Mouse (Mus musculus) gastrocnemius, postnatal 10 days (tissue): ENCODE measurements around the gene Ankrd13c. TPM values are rescaled to one million over a fixed set of nuclear protein-coding genes. Genes with fewer than 3 reads are reported as not detected.
A peak's percentile ranks its signal among the peaks of the same experiment; 100 is the strongest.
"Not testable (repeated sequence)": the region's sequence is repeated elsewhere in the genome, so short reads cannot be mapped to it uniquely, and the experiment has no call there.

Source experiments
- DNase-seq: peaks from one replicate; pipeline ENCODE4 v3.0.0; 2021; ENCODE audit warnings: mixed read lengths
- long read RNA-seq, 2 experiments: library from polyadenylated mRNA; stranded (forward); transcript quantifications; one replicate each; pipeline ENCODE4 v2.0.0; 2021
- total RNA-seq, 2 experiments: library from RNA; stranded (reverse); gene quantifications; 2 replicates each; pipeline ENCODE4 v1.2.3; 2021

The Ankrd13c gene
- 10 to 100 TPM; 30.0 to 36.3 TPM for total RNA-seq
- long read RNA-seq, experiment 1, transcript Ankrd13c-201 (13 exons, 3,903 nt), result major isoform, 41 of 48 reads
- long read RNA-seq, experiment 1, partial matches to known transcripts, result 1 of 48 reads
- long read RNA-seq, experiment 1, other reads (novel, unspliced or antisense), result 4 of 48 reads
- long read RNA-seq, experiment 2, transcript Ankrd13c-201 (13 exons, 3,903 nt), result major isoform, 46 of 56 reads
- long read RNA-seq, experiment 2, partial matches to known transcripts, result 4 of 56 reads
- long read RNA-seq, experiment 2, other reads (novel, unspliced or antisense), result 5 of 56 reads

DNA sequence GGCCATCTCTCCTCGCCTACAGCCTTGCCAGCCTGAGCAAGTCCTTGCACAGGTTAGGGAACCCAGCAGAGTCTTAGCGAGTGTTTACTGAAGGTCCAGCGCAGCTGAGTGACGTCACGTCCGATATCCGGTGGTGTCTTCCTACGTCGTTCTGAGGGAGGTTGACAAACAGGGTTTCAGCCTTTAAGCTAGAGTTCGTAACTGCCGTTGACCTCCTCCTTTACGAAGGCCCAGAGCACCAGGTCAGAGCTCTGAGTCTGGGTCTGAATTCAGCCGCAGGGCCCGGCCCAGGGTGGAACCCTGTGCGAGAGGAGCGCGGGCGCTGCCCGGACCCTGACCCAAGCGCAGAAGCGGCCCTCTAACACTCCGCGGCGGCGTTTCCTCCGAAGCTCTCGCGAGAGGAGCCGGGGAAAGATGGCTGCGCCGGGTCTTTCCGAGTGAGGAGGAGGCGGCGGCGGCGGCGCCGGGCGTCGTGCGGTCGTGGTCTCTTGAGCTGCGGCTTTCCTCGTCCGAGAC is at the start of gene Ankrd13c:
Gene Ankrd13c, plus strand, starts transcription at position 397 of the 516 bp plus-strand sequence.
- DNase-seq, result peak; percentile 91

DNA sequence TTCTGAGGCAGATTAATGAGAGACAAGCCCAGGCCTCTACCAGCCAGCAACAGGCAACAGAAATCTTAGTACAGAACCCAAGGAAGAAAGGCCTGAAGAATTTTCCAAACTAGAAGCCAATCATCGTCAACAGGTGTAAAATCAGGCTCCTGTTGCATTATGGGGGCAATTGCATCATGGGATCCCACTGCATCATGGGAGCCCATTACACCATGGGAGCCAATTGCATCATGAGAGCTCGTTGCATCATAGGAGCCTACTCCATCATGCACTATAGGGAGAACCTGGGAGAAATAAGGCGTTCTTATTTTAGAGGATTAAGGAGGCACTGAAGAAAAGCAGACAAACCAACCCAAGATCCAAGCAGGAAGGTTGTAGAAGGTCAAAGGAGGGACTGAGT is 49.4 kb upstream of the Ankrd13c start:
- no peak for DNase-seq

DNA sequence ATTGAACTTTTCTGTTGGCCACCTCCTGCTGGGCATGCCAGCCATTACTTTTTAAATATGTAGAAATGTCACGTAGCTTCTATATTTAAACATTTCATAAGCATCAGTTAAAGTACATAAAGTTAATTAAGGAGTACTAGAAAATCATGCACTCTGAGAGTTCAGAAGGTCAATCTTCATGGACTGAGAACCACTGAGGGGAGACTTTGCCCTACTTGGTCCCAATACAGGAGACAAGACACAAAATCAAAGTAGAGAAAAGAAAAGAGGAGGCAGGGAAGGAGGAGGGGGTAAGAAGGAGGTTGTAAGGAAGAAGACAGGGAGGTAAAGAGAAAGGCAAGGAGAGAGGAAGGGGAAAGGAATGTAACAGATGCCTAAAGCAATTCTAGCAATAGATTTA is 47.1 kb upstream of the Ankrd13c start:
- DNase-seq, result no peak

DNA sequence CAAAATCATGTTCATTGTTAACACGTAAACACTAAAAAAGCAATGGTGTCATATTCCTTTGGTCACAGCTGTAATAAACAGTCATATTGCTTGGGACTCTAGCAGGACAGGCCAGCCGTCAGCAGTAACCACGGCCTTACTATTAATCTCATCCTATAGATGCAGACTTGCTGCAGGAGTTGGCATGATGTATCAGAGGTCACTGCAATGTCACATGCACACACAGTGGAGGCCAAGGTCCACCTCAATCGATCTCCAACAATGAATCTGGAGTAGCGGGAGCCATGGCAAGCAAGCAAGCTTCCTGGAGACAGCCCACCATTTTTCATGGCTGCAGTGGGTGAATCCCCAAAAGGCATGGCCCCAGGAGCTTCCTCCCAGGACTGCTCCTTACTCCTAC is 45.3 kb upstream of the Ankrd13c start:
- no peak for DNase-seq

DNA sequence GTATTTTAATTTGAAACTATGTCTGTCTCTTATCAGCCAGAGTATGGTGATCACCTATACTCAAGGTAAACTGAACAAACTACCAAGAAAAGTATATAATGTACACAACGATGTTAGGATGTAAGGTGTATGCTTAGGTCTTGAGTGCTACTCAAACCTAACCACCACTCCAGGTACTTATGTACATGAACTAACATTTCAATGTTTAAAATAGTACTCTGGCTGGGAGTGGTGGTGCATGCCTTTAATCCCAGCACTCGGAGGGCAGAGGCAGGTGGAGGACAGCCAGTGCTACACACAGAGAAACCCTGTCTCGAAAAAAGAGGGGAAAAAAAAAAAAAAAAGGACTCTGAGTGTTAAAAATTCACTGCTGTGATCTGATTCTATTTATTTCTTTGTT is 38.9 kb upstream of the Ankrd13c start:
- no peak for DNase-seq

DNA sequence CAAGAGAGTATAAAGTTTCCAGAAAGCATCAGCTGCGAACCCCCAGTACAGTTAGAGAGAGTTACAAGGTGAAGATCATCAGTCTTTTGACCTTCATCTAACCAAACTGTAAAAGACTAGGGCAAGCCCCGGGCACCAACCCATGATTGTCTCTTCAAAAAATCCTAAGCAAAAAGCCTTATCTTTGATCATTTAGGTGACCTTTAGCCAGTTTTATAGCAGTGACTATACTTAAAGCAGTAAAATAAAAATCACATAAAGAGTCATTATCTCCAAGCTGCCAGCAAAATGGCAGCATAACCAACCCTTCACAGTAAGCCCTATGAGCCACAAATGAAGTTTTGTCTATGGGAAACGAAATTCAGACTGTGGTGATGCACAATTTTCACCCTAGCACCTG is 36.8 kb upstream of the Ankrd13c start:
- DNase-seq, result no peak

DNA sequence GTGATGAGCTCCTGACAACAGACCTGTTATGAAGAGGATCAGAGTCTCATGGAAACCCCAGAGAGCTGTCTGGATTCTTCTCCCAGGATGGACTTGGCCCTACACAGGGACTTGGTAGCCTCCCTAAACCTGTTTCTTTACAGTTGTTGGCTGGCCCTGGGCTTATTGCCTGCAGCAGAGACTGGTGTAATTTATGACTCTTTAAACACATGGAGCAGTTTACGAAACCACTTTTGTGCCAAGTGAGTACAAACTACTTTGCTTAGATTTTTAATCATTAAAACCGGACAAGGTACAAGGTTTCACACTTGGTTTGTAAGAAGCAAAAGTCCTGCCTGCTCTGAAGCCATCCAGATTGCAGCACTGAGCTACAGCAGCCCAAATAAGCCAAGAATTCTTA is 34.9 kb upstream of the Ankrd13c start:
- no peak for DNase-seq

DNA sequence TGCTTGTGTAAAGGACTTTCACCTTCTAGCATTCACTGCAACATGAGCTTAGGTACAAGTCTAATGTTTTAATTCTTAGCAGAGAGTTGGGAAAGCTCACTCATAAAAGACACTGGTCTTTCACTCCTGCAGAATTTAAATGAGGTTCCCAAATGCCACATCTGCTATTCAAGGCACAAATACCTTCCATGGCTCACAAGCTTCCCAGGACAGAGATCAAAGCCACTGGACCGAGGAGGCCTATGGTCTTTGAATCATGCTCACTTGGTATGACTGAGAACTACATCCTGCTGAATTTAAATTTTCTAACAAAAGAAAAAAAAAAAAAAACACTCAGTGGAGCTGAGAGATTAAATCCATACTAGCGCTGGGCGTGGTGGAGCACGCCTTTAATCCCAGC is 30.7 kb upstream of the Ankrd13c start:
- no peak for DNase-seq

DNA sequence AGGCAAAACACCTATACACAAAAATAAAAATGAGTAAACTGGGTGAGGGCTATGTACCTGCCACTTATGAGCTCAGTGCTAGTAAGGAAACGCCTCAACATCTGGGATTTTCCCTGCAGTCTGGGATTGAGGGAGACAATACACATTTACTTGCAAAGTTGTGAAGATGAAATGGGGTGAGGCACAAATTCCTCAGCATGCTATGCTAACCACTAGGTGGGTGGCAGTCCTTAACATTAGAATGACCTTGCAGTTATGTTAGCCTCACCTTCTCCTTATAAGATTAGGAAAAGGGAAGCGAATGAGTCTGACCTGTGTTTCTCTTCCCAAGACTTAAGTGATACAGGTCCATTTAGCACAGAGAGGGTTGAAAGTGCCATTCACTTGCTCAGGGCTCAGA is 25.7 kb upstream of the Ankrd13c start:
- DNase-seq, result no peak

DNA sequence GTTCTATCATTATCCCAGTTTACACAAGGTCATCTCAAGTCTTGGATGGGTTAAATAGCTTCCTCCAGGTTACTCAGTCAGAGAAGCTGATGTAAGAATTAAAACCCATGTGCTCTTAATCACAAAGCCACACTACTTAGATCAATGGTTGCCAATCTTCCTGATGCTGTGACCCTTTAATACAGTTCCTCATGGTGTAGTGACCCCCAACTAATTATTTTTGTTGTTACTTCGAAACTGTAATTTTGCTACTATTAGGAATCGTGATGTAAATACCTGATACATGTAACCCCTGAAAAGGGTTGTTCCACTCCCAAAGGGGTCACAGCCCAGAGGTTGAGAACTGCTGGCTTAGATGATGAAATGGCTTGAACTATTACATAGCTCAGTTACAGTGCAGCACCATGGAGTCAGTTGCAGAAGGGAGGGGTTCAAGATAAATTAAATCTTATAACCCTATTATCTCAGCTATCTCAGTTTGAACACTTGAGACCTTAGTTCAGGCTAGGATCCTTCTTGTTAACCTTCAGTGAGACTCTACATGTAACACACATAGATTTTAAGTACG is 23.7 kb upstream of the Ankrd13c start:
- DNase-seq, result no peak

DNA sequence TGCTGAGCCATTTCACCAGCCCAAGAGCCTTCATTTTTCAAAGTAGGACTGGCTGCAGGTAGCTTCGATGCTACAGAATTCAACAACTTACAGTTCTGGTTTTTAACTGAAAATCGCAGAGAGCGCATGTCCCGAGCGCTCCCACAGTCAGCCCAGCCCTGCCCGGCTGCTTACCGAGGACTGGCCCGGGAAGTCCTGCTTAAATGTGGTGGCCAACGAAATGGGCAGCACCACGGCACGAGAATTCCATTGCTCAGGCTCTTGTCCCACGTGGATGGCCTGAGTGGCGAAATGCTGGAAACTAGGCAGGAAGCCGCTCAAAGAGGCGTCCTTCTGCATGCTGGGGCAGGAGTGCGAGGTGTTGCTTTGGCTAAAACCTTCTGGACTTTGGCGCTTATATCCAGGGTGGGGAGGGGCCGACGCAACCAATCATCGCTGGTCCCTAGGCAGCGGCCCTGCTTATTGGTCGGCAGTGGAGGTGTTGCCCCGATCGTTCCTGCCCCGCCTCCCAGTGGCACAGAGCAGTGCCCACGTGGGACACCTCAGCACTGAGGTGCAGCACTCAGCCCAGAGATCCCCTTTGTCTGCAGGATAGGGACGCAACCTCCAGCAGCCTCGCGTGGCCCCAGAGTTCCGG is 22.2 kb upstream of the Ankrd13c start, which contains the start of gene Cth:
Gene Cth, minus strand, starts transcription at position 386 of the 637 bp plus-strand sequence.
- DNase-seq, result peak; percentile 73

DNA sequence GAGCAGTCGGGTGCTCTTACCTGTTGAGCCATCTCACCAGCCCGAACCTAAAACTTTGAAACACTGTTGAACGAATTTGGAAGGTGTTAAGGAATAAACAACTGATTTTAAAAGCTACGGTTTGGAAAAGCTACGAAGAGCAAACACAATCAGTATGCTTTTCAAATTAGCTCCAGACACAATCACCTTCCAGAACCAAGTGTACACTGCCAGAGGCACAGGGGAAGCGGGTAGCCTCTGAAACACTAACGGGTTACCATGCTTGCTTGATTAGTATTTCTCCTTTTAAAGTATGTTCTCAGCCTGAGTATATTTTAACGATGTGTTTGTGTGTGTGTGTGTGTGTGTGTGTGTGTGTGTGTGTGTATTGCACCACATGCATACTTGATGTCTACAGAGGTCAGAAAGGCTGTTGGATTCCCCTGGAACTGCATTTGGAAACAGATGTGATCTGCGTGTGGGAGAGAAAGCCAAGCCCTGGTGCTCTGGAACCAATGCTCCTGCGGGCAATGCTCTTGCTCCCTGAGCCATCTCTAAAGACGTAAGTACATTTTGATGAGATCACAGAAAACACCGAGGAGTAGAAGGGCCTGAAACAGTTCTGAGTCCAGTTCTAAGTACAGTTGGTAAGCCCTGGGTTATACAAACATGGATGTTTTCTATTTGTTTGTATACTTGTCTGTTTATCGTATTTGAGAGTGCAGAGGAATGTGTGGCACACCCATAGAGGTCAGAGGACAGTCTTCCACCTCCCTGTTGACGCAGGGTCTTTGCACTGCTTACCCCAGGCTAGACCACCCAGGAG is 21.1 kb upstream of the Ankrd13c start:
- no peak for DNase-seq

DNA sequence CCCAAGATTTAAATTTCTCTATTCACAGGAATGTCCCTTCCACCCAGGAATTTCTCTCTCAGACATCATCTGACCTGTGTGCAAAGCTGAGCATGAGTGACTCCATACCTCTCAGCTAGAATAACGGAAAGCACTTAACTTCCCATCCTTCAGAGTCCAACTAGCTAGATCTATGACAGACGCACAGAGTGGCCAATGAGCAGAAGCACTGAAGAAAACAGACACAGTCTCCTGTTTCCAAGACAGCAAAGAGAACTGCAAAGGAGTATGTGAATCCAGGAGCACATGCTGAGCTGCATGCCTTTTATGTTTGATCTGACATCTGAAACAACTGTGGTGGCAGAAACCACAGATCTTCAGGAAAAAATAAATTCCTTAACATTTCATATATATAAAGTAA is 20.3 kb upstream of the Ankrd13c start:
- DNase-seq, result no peak

DNA sequence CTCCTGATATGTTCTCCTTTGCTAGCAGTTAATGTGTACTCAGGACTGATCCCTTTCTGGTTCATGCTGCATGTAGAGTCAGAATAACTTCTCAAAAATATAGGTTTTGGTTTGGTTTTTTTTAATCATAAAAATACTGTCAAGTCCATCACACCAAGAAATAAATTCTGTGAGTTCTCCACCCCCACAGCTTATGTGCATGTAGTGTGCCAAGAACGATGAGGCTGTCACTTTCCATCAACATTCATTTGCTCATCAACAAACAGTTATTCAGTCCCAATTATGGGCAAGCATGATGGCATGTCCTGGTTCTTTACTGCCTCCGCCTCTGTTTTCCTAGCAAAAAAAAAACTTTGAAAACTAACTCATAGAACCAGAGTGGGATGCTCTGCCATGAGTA is 18.3 kb upstream of the Ankrd13c start:
- no peak for DNase-seq

DNA sequence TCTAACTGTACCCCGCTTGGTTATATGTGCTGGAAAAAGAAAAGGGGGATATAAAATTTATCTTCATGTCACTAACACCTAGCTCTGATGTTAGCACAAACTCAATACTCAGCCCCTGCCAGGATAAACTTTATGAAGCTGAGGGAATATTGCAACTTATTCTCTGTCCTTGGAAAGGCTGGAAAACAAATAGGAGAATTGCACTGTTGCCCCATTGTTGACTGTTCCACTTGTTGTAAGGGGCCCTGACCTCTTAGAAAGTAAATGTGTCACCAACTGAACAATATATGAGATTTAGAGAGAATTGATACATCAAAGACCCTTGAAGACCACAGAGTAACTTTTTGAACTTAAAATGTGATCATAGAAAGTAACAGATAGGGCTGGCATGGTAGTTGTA is 17.6 kb upstream of the Ankrd13c start:
- DNase-seq, result no peak

DNA sequence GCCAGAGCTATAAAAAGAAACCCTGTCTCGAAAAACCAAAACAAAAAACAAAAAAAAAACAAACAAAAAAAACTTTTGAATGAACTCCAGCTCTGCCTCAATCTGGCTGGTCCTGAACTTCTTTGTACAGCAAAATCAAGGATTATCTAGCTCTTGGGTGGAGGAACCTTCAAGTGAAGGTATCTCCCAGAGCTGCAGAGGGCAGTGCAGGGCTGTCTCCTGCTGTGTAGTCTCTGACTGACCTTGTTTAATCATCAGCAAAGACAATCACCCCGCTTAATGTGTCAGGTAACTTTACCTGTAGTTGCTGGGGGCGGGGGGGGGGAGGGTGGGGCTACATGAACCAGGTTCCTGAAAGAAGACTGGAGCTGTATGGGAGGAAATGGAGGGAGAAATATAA is 15.4 kb upstream of the Ankrd13c start:
- no peak for DNase-seq

DNA sequence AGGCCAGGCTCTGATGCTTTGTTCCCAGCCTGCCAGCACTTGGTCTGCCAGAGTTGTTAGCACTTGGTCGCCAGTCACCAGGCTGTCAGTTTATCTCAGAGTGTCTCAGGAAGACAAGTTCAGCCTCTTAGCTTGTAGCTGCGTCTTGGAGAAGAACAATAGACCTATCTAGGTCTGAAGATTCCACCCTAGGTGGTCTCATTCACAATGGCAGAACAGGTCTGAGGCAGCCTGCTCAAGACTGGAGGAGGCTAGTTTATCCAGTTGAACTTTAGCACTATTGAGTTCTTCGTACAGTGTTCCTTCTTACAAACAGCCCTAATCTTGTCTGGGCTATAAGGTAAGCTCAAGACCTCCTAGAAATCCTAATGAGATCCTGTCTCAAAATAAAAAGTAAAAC is 15.0 kb upstream of the Ankrd13c start:
- DNase-seq, result no peak

DNA sequence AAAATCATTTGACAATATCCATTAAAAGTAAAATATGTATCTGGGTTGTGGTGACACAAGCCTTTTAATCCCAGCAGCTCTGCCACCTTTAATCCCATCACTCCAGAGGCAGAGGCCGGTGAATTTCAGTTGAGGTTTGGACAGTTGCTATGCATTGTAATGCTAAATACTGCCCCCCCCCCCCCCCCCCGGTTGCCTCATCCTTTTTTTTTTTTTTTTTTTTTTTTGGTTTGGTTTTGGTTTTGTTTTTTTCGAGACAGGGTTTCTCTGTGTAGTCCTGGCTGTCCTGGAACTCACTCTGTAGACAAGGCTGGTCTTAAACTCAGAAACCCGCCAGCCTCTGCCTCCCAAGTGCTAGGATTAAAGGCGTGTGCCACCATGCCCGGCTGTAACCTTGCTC is 13.8 kb upstream of the Ankrd13c start:
- DNase-seq, result not testable (repeated sequence)

DNA sequence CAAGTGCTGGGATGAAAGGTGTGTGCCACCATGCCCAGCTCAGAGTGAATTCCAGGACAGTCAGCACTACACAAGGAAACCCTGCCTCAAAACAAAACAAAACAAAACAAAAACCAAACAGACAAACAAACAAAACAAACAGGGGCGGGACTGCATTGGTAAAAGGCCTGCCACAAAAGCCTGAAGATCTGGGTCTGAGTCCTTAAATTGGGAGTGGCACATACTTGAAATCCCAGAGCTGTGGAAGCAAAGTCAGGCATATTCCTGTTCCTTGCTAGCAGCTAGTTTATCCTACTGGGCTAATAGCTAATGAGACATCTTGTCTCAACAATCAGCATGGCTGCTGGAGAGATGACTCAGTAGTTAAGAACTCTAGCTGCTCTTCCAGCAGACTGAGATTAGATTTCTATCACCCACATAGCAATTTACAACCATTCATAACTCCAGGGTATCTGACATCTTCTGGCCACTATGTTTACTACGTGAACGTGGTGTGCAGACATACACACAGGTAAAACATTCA is 12.7 kb upstream of the Ankrd13c start:
- no peak for DNase-seq

DNA sequence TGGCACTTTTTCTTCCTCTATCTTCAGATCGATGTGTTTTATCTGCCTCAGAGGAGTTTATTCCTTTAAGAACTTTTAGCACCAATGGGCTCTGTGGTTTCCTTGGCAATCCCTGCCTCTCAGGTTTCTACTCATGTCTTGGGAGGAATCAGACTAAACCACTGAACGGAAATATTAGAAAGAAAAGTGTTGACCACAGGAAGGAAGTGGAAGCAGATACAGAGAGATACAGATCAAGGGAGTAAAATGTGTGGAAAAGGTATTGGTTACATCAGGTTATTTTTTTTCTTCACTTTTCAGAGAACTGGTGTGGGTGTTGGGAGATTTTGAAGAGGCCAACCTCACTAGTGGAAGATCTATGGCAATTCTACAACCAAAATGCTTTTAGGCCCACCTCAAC is 8.5 kb upstream of the Ankrd13c start:
- no peak for DNase-seq

DNA sequence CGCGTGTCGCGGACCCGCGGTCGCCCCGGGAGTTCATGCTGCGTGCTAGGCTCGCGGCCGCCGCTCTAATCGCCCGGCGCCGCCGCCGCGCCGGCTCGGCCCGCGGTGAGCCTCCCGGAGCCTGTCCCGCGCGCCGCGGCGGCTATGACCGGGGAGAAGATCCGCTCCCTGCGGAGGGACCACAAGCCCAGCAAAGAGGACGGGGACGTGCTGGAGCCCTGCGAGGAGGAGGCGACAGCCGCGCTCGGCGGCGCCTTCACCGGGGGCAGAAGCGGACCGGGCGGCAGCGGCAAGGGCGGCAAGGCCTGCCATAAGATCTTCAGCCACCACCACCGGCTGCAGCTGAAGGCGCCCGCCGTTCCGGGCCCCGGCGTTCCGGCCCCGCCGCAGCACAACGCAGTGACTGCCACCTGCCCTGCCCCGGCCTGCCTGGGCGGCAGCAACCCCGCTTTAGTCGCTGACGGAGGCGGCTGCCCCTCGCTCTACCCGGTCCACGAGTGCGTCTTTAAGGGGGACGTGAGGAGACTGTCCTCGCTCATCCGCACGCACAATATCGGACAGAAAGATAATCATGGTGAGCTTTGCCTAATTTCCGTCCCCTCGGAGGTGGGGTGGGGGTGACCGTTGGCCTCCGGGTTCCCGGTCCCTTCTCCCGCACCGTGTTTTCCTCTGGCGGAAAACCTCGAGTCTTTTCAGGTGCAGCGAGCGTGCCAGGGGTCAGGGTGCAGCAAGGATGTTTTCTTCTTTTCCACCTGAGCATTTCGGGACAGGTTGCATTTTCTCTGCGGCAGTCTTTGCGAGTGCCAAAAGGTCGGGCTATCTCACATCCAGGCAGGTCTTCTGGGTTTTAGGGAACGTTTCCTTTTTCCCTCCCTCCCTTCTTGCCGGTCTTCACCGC is 593 bp downstream of the Ankrd13c start:
- no peak for DNase-seq
